Comparison of ENCODE assay signal across 9 mouse cellular contexts in the genomic region with DNA sequence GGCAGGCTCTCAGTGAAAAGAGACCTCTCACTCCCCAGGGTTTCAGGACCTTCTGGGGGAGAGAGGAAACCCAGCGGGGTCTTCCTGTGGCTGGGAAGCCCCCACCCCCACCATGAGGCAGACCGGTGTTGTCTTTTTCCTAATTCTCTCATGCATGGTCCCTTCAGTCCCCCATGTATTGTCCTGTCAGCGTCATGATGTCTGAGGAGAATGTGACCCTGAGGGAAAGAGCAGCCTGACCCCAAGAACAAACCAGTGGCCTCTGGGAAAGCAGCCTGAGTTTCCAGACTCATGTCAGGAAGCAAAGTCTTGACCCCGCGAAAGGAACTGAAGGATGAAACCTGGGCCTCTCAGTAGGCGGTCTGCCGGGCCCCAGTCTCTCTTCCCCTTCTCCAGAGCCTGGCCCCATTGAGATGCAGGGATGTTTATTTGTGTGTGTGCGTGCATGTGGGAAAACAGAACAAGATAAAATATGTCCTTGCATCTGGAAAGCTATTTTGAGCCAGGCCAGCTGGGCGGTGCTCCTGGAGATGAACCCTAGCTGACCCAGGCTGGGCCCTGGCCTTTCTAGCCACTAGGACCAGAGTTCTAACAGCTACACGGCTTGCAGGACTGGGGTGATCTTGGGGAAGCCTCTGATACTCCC.
DNase-seq lines count a peak whose midpoint lies in the region; ATAC-seq and TF ChIP-seq lines count a peak whose summit lies in the region.
"Had no signal": no experiment of that assay in that cellular context is flagged by ENCODE, and none has a peak within 500 bp of the region (broad histone marks: within the 10 kb centered on the region; RNA-seq: fewer than 3 reads in every experiment).

No protein-coding gene starts in this region.

- H3K27me3 ChIP-seq in intestine, embryonic 16.5 days (replicated peaks; ENCODE audit: control insufficient read depth, insufficient read depth, low read length): no peaks in the 10 kb centered on the region
- no peaks in the 10 kb centered on the region; the same call in 1 of the 2 replicates for H3K27me3 ChIP-seq in forebrain, embryonic 12.5 days

- intact Hi-C loops in gastrocnemius, adult 2 months (cut with DNase I): no loop called here

- no peaks in the 10 kb centered on the region for H3K36me3 ChIP-seq in intestine, embryonic 16.5 days (ENCODE audit: control insufficient read depth, insufficient read depth, low read length)
- H3K36me3 ChIP-seq in forebrain, embryonic 12.5 days (replicated peaks): no peaks in the 10 kb centered on the region

- H3K4me1 ChIP-seq in intestine, embryonic 16.5 days (ENCODE audit: control insufficient read depth, insufficient read depth, low read length): peaks cover 19% of the 10 kb centered on the region
- no peaks in the 10 kb centered on the region; the same call in 1 of the 2 replicates for H3K4me1 ChIP-seq in forebrain, embryonic 12.5 days

- WGBS in intestine, embryonic 16.5 days: 33% methylated on average over 10 of the region's 10 CpGs
- WGBS in forebrain, embryonic 12.5 days: 41% methylated on average over 10 of the region's 10 CpGs

- H3K4me2 ChIP-seq in intestine, embryonic 16.5 days (ENCODE audit: low read depth, low read length): no peak overlapping the region
- no peak overlapping the region for H3K4me2 ChIP-seq in forebrain, embryonic 12.5 days

- peak overlapping the region; percentile 63 for H3K27ac ChIP-seq in gastrocnemius, adult 2 months
- H3K27ac ChIP-seq in intestine, embryonic 16.5 days (ENCODE audit: low read length): peak overlapping the region; percentile 86
- H3K27ac ChIP-seq in forebrain, embryonic 12.5 days: no peak overlapping the region

- no peak overlapping the region for H3K9ac ChIP-seq in intestine, embryonic 16.5 days (ENCODE audit: low read depth, low read length)
- H3K9ac ChIP-seq in forebrain, embryonic 12.5 days: no peak overlapping the region

- peak; percentile 75 for ATAC-seq in intestine, embryonic 16.5 days
- no peak for ATAC-seq in forebrain, embryonic 12.5 days (ENCODE audit: low FRiP score)

- no peaks in the 10 kb centered on the region for H3K9me3 ChIP-seq in intestine, embryonic 16.5 days (ENCODE audit: control insufficient read depth, low read length)
- H3K9me3 ChIP-seq in forebrain, embryonic 12.5 days: no peaks in the 10 kb centered on the region

- no peak overlapping the region for H3K4me3 ChIP-seq in gastrocnemius, adult 2 months
- no peak overlapping the region for H3K4me3 ChIP-seq in intestine, embryonic 16.5 days (ENCODE audit: low read length)
- no peak overlapping the region for H3K4me3 ChIP-seq in forebrain, embryonic 12.5 days (replicated peaks)
- H3K4me3 ChIP-seq: erythroblast, embryonic 14.5 days had no signal

- peak; percentile 60 for DNase-seq in adrenal gland, adult 8-10 months
- DNase-seq in gastrocnemius, adult 2 months: peak; percentile 66
- peak; percentile 60 to 69 for DNase-seq in lung, adult 18-20 months
- peak; percentile 71 for DNase-seq in yolk sac, embryonic 10.5 days (ENCODE audit: low spot score)
- DNase-seq in B cell, adult 2 months: no peak
- DNase-seq in cerebellum, adult 9-11 months: no peak

- TF ChIP-seq CTCF in gastrocnemius, adult 2 months (IDR thresholded peaks at IDR 0.05): no peak

Comparison
In these comparisons a context has a peak if more than half of its experiments do, and no peak if none do; other contexts are left out.
1. DNase-seq: peak in adrenal gland, adult 8-10 months (single experiment), gastrocnemius, adult 2 months (single experiment), lung, adult 18-20 months (2 of 2) and yolk sac, embryonic 10.5 days (single experiment); none in B cell, adult 2 months (0 of 2) and cerebellum, adult 9-11 months (single experiment).